ENCODE assay signal across 15 mouse cellular contexts in the genomic region with DNA sequence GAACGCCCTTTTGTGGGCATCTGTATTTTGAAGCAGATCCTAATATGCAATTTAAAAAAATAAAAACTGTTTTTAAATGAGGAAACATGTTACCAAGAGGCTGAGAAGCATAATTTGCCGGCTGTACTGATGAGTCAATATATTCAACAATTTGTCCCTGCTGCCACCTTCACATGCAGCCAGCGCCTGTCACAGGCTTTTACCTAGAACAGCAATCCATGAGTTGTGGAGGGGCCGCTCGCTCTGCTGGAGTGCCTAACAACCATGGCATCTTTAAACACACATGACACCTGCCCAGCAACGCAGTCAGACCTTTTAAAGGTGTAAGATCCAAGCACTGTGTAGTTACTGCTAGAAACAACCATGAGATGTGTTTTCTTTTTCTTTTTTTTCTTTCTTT.
DNase-seq lines count a peak whose midpoint lies in the region; ATAC-seq and TF ChIP-seq lines count a peak whose summit lies in the region.
"Had no signal": no experiment of that assay in that cellular context is flagged by ENCODE, and none has a peak within 500 bp of the region (broad histone marks: within the 10 kb centered on the region; RNA-seq: fewer than 3 reads in every experiment).

No protein-coding gene starts in this region.

- WGBS in kidney, embryonic 14.5 days = 82% methylated on average over 6 of the region's 6 CpGs

- no peak overlapping the region for H3K9ac ChIP-seq in kidney, embryonic 14.5 days (ENCODE audit: low read depth, low read length)
- H3K9ac ChIP-seq: embryonic facial prominence, embryonic 13.5 days; liver, embryonic 13.5 days; midbrain, embryonic 13.5 days; neural tube, embryonic 13.5 days; stomach, embryonic 15.5 days had no signal

- ATAC-seq in kidney, embryonic 14.5 days (ENCODE audit: low FRiP score, low TSS enrichment) = no peak
- ATAC-seq: midbrain, embryonic 13.5 days had no signal

- H3K4me3 ChIP-seq in kidney, embryonic 14.5 days (ENCODE audit: low read length) = no peak overlapping the region
- H3K4me3 ChIP-seq in cortical plate, adult 2 months (ENCODE audit: insufficient read depth, low read length) = peak overlapping the region; percentile 63
- H3K4me3 ChIP-seq: embryonic facial prominence, embryonic 13.5 days; liver, embryonic 13.5 days; midbrain, embryonic 13.5 days; neural tube, embryonic 13.5 days; stomach, embryonic 15.5 days had no signal

- no peaks in the 10 kb centered on the region for H3K36me3 ChIP-seq in kidney, embryonic 14.5 days (ENCODE audit: control insufficient read depth, insufficient read depth, low read length)
- H3K36me3 ChIP-seq: embryonic facial prominence, embryonic 13.5 days; liver, embryonic 13.5 days; midbrain, embryonic 13.5 days; neural tube, embryonic 13.5 days; stomach, embryonic 15.5 days had no signal

- peak; percentile 5 to 27 for DNase-seq in kidney, postnatal 25 days
- peak; percentile 66 to 83 for DNase-seq in layer of hippocampus, adult 18-20 months (ENCODE audit: low spot score in 2 of 2)
- DNase-seq in left cerebral cortex, postnatal 36 days (ENCODE audit: low spot score in 2 of 2) = peak; percentile 44 to 54
- DNase-seq in embryo, embryonic 10 days (ENCODE audit: low spot score) = no peak
- no peak for DNase-seq in urinary bladder, postnatal 36 days (ENCODE audit: low spot score in 2 of 2)
- DNase-seq: cerebellum, postnatal 14 days; liver, embryonic 13.5 days; thymus, postnatal 36 days had no signal

- no peak overlapping the region for H3K27ac ChIP-seq in kidney, embryonic 14.5 days (ENCODE audit: low read depth, low read length)
- H3K27ac ChIP-seq in cortical plate, adult 2 months (ENCODE audit: insufficient read depth, low read length) = peak overlapping the region; percentile 83
- H3K27ac ChIP-seq: embryonic facial prominence, embryonic 13.5 days; liver, embryonic 13.5 days; midbrain, embryonic 13.5 days; neural tube, embryonic 13.5 days; stomach, embryonic 15.5 days had no signal

- no peak for TF ChIP-seq CTCF in cortical plate, adult 2 months (IDR thresholded peaks at IDR 0.05; ENCODE audit: extremely low read depth, insufficient read depth, low read length)

- H3K4me2 ChIP-seq in kidney, embryonic 14.5 days (replicated peaks; ENCODE audit: low read depth, low read length) = no peak overlapping the region
- H3K4me2 ChIP-seq: liver, embryonic 13.5 days; midbrain, embryonic 13.5 days; neural tube, embryonic 13.5 days had no signal

- TF ChIP-seq POLR2A in cortical plate, adult 2 months (IDR thresholded peaks at IDR 0.05; ENCODE audit: extremely low read depth, insufficient read depth, low read length) = peak; percentile 45; the same call in 1 of the 2 replicates

- no peaks in the 10 kb centered on the region for H3K4me1 ChIP-seq in kidney, embryonic 14.5 days (ENCODE audit: control insufficient read depth, insufficient read depth, low read length)
- H3K4me1 ChIP-seq in cortical plate, adult 2 months (ENCODE audit: control insufficient read depth, insufficient read depth, low read length) = peaks cover 2% of the 10 kb centered on the region
- H3K4me1 ChIP-seq: embryonic facial prominence, embryonic 13.5 days; liver, embryonic 13.5 days; midbrain, embryonic 13.5 days; neural tube, embryonic 13.5 days; stomach, embryonic 15.5 days had no signal

- H3K9me3 ChIP-seq in kidney, embryonic 14.5 days (ENCODE audit: control insufficient read depth, low read length) = no peaks in the 10 kb centered on the region
- H3K9me3 ChIP-seq: embryonic facial prominence, embryonic 13.5 days; liver, embryonic 13.5 days; midbrain, embryonic 13.5 days; neural tube, embryonic 13.5 days; stomach, embryonic 15.5 days had no signal

- H3K27me3 ChIP-seq in kidney, embryonic 14.5 days (ENCODE audit: control insufficient read depth, insufficient read depth, low read length) = no peaks in the 10 kb centered on the region
- H3K27me3 ChIP-seq: CH12.LX; embryonic facial prominence, embryonic 13.5 days; liver, embryonic 13.5 days; midbrain, embryonic 13.5 days; neural tube, embryonic 13.5 days; stomach, embryonic 15.5 days had no signal

- intact Hi-C loops in left cerebral cortex, postnatal 36 days (cut with DNase I) = no loop called here

Comparison
In these comparisons a context has a peak if more than half of its experiments do, and no peak if none do; other contexts are left out.
1. DNase-seq: peak in kidney, postnatal 25 days (2 of 2), layer of hippocampus, adult 18-20 months (2 of 2) and left cerebral cortex, postnatal 36 days (2 of 2); none in embryo, embryonic 10 days (single experiment) and urinary bladder, postnatal 36 days (0 of 2).